Mouse (Mus musculus) liver, adult 2 months (tissue): ENCODE results near the gene Bach2. TPM values are rescaled to one million over a fixed set of nuclear protein-coding genes. Genes with fewer than 3 reads are reported as not detected.

Experiments used
- DNase-seq: peaks from one replicate; pipeline ENCODE4 v3.0.0-alpha.2; 2011; ENCODE audit warnings: low read depth, low spot score; ENCODE audit errors: extremely low read depth
- H3K27ac ChIP-seq: fragments of 200-500 bp; replicated peaks from 2 replicates; pipeline ENCODE4 v1.5.1; 2012; ENCODE audit warnings: low read depth, mild to moderate bottlenecking, control low read depth, inconsistent platforms, low read length; ENCODE audit not compliant: insufficient read depth
- H3K27me3 ChIP-seq: fragments of 200-500 bp; 2 replicates; pipeline ENCODE4 v1.6.1; 2012; ENCODE audit warnings: mild to moderate bottlenecking, moderate library complexity, low read length, inconsistent platforms; ENCODE audit not compliant: control insufficient read depth, insufficient read depth
- H3K36me3 ChIP-seq: fragments of 200-500 bp; 2 replicates; pipeline ENCODE4 v1.6.1; 2012; ENCODE audit warnings: low read length, inconsistent platforms; ENCODE audit not compliant: control insufficient read depth, insufficient read depth
- H3K4me1 ChIP-seq: fragments of 200-500 bp; 2 replicates; pipeline ENCODE4 v1.6.1; 2011; ENCODE audit warnings: low read length; ENCODE audit not compliant: control insufficient read depth, insufficient read depth
- H3K4me3 ChIP-seq: fragments of 200-500 bp; 2 replicates; pipeline ENCODE4 v1.5.1; 2011; ENCODE audit warnings: low read depth, mild to moderate bottlenecking, control low read depth, low read length, moderate library complexity; ENCODE audit not compliant: insufficient read depth
- H3K79me2 ChIP-seq: fragments of 200-500 bp; 2 replicates; pipeline ENCODE4 v1.6.1; 2012; ENCODE audit warnings: inconsistent platforms, mild to moderate bottlenecking, low read length, moderate library complexity; ENCODE audit not compliant: control insufficient read depth, insufficient read depth
- H3K9ac ChIP-seq: fragments of 200-500 bp; 2 replicates; pipeline ENCODE4 v1.6.1; 2012; ENCODE audit warnings: low read depth, mild to moderate bottlenecking, control low read depth, inconsistent platforms, low read length
- CTCF ChIP-seq: fragments of 200-500 bp; IDR thresholded peaks from 2 replicates; pipeline ENCODE4 v1.5.1; 2011; ENCODE audit warnings: low read depth, low read length, control low read depth
- POLR2A ChIP-seq: fragments of 200-500 bp; IDR thresholded peaks from 2 replicates; pipeline ENCODE4 v1.6.1; 2011; ENCODE audit warnings: low read length, control low read depth; ENCODE audit not compliant: insufficient read depth; ENCODE audit errors: extremely low read depth
- WGBS: fragments of 180-500 bp; shearing (Covaris S2); methylation state at CpG from one replicate; pipeline ENCODE4 v1.1.7; 2018; 5-methylcytosine and 5-hydroxymethylcytosine counted together
- polyA plus RNA-seq: library from polyadenylated mRNA; depleted of rRNA; stranded (reverse); fragments of >200 nt; gene quantifications from 2 replicates; pipeline ENCODE4 v1.2.3, GENCODE M21; 2012
- total RNA-seq: library from RNA; depleted of rRNA; stranded (reverse); fragments of >200 nt; gene quantifications from 2 replicates; pipeline ENCODE4 v1.2.3, GENCODE M21; 2014

Bach2 gene
- total and polyA plus RNA-seq, 2 experiments = 2.1 to 6.0 TPM

- no peak for TF ChIP-seq CTCF
- TF ChIP-seq POLR2A = no peak
- no peak overlapping the region for H3K9ac ChIP-seq
- no peak for DNase-seq
- no peak overlapping the region for H3K4me3 ChIP-seq
- no peaks in the 10 kb centered on the region for H3K27me3 ChIP-seq
- WGBS = 93% methylated on average over 7 of the region's 7 CpGs
- H3K79me2 ChIP-seq = no peaks in the 10 kb centered on the region
- H3K4me1 ChIP-seq = no peaks in the 10 kb centered on the region
- no peaks in the 10 kb centered on the region for H3K36me3 ChIP-seq
- H3K27ac ChIP-seq = no peak overlapping the region
Observed at GRCm38 (mm10) chr4:32492834-32493233, 254.2 kb downstream of the Bach2 start.

GRCm38 (mm10) chr4:32501780-32502179 is 263.2 kb downstream of the Bach2 start:
- Histone ChIP-seq H3K27ac (no peak overlapping the region), H3K9ac (no peak overlapping the region), H3K4me3 (no peak overlapping the region), H3K4me1 (peaks cover 6% of the 10 kb centered on the region; the same call in 1 of the 2 replicates), H3K79me2 (no peaks in the 10 kb centered on the region), H3K27me3 (no peaks in the 10 kb centered on the region), H3K36me3 (no peaks in the 10 kb centered on the region)
- TF ChIP-seq CTCF = no peak
- no peak for TF ChIP-seq POLR2A
- no peak for DNase-seq
- 96% methylated on average over 8 of the region's 8 CpGs for WGBS

- 95% methylated on average over 4 of the region's 4 CpGs for WGBS
- Histone ChIP-seq H3K4me3 (no peak overlapping the region), H3K36me3 (no peaks in the 10 kb centered on the region), H3K27ac (no peak overlapping the region), H3K27me3 (no peaks in the 10 kb centered on the region), H3K4me1 (peaks cover 6% of the 10 kb centered on the region; the same call in 1 of the 2 replicates), H3K79me2 (no peaks in the 10 kb centered on the region), H3K9ac (no peak overlapping the region)
- TF ChIP-seq CTCF (no peak), POLR2A (no peak)
- DNase-seq = no peak
Observed at GRCm38 (mm10) chr4:32502181-32502580, 263.6 kb downstream of the Bach2 start.

- no peaks in the 10 kb centered on the region for H3K36me3 ChIP-seq
- no peak for TF ChIP-seq POLR2A
- TF ChIP-seq CTCF = no peak
- no peak overlapping the region for H3K4me3 ChIP-seq
- DNase-seq = no peak
- H3K4me1 ChIP-seq = peaks cover 6% of the 10 kb centered on the region; the same call in 1 of the 2 replicates
- WGBS = 88% methylated on average over 11 of the region's 11 CpGs
- no peaks in the 10 kb centered on the region for H3K27me3 ChIP-seq
- no peak overlapping the region for H3K27ac ChIP-seq
- H3K9ac ChIP-seq = no peak overlapping the region
- H3K79me2 ChIP-seq = no peaks in the 10 kb centered on the region
Observed at GRCm38 (mm10) chr4:32504236-32504635, 265.6 kb downstream of the Bach2 start.

- Histone ChIP-seq H3K9ac (no peak overlapping the region), H3K4me3 (no peak overlapping the region), H3K79me2 (no peaks in the 10 kb centered on the region), H3K4me1 (peaks cover 9% of the 10 kb centered on the region; the same call in 1 of the 2 replicates), H3K27ac (no peak overlapping the region), H3K36me3 (no peaks in the 10 kb centered on the region), H3K27me3 (no peaks in the 10 kb centered on the region)
- 27% methylated on average over 7 of the region's 7 CpGs for WGBS
- DNase-seq = peak; percentile 90
- no peak for TF ChIP-seq POLR2A
Observed at GRCm38 (mm10) chr4:32506306-32506808, 267.8 kb downstream of the Bach2 start.

- Histone ChIP-seq H3K9ac (no peak overlapping the region), H3K4me1 (peaks cover 9% of the 10 kb centered on the region; the same call in 1 of the 2 replicates), H3K27ac (no peak overlapping the region), H3K4me3 (no peak overlapping the region), H3K79me2 (no peaks in the 10 kb centered on the region; the same call in 1 of the 2 replicates), H3K36me3 (no peaks in the 10 kb centered on the region), H3K27me3 (no peaks in the 10 kb centered on the region)
- TF ChIP-seq CTCF (no peak), POLR2A (no peak)
- 49% methylated on average over 6 of the region's 6 CpGs for WGBS
- peak; percentile 44 for DNase-seq
Observed at GRCm38 (mm10) chr4:32507041-32507440, 268.4 kb downstream of the Bach2 start.
